Mouse (Mus musculus): Measurements from ENCODE around the gene Stk4.

Gene Stk4

GRCm38 (mm10) chr2:164174649-164175395, 104.7 kb downstream of the Stk4 start:
- DNase-seq (ENCODE audit: low spot score), result no peak

- no peak for DNase-seq (ENCODE audit: low spot score)
These were observed 105.7 kb downstream of the Stk4 start for GRCm38 (mm10) chr2:164175850-164176249.

- no peak for DNase-seq (ENCODE audit: low spot score)
These were observed 107.7 kb downstream of the Stk4 start for GRCm38 (mm10) chr2:164177831-164178230.

GRCm38 (mm10) chr2:164180124-164180523, 110.0 kb downstream of the Stk4 start:
- no peak for DNase-seq (ENCODE audit: low spot score)

- no peak for DNase-seq (ENCODE audit: low spot score)
These were observed 110.6 kb downstream of the Stk4 start for GRCm38 (mm10) chr2:164180770-164181169.

GRCm38 (mm10) chr2:164182692-164183255, 112.7 kb downstream of the Stk4 start, which contains the start of gene Wfdc5:
TSS of gene Wfdc5 (minus strand) at chr2:164182742.
- DNase-seq (ENCODE audit: low spot score), result no peak

- DNase-seq (ENCODE audit: low spot score), result no peak
These were observed 113.2 kb downstream of the Stk4 start for GRCm38 (mm10) chr2:164183340-164183739.

- DNase-seq (ENCODE audit: low spot score), result no peak
These were observed 114.1 kb downstream of the Stk4 start for GRCm38 (mm10) chr2:164184145-164184719.

- DNase-seq (ENCODE audit: low spot score), result no peak
These were observed 118.6 kb downstream of the Stk4 start for GRCm38 (mm10) chr2:164188722-164189121.

- no peak for DNase-seq (ENCODE audit: low spot score)
These were observed 120.5 kb downstream of the Stk4 start, which contains the start of gene Wfdc12 for GRCm38 (mm10) chr2:164190576-164190975. TSS of gene Wfdc12 (minus strand) at chr2:164190608.

- DNase-seq (ENCODE audit: low spot score), result no peak
These were observed 122.2 kb downstream of the Stk4 start for GRCm38 (mm10) chr2:164192279-164192678.

- DNase-seq (ENCODE audit: low spot score), result no peak
These were observed 125.0 kb downstream of the Stk4 start for GRCm38 (mm10) chr2:164194959-164195630.

- no peak for DNase-seq (ENCODE audit: low spot score)
These were observed 126.0 kb downstream of the Stk4 start for GRCm38 (mm10) chr2:164195971-164196699.

- DNase-seq (ENCODE audit: low spot score), result no peak
These were observed 126.5 kb downstream of the Stk4 start for GRCm38 (mm10) chr2:164196700-164196990.

- no peak for DNase-seq (ENCODE audit: low spot score)
These were observed 129.7 kb downstream of the Stk4 start, which contains the start of gene Wfdc15a for GRCm38 (mm10) chr2:164199626-164200327. TSS of gene Wfdc15a (minus strand) at chr2:164200130.
